Mouse (Mus musculus) midbrain, embryonic 15.5 days (tissue): ENCODE measurements around the gene Angptl1. TPM values are rescaled to one million over a fixed set of nuclear protein-coding genes. Genes with fewer than 3 reads are reported as not detected.

Experiments
- ATAC-seq: fragments of 200-750 bp; cut with Nextera tagmentation; replicated peaks from 2 replicates; pipeline ENCODE4 v1.8.0; 2017; ENCODE audit warnings: moderate TSS enrichment
- H3K27ac ChIP-seq: fragments of 300-500 bp; sonication (generic); 2 replicates; pipeline ENCODE4 v1.5.1; 2015; ENCODE audit warnings: mild to moderate bottlenecking, inconsistent platforms
- H3K27me3 ChIP-seq: fragments of 300-500 bp; sonication (generic); replicated peaks from 2 replicates; pipeline ENCODE4 v1.6.1; 2015; ENCODE audit warnings: inconsistent platforms
- H3K36me3 ChIP-seq: fragments of 300-500 bp; sonication (generic); replicated peaks from 2 replicates; pipeline ENCODE4 v1.6.1; 2015; ENCODE audit warnings: inconsistent platforms
- H3K4me1 ChIP-seq: fragments of 300-500 bp; sonication (generic); 2 replicates; pipeline ENCODE4 v1.6.1; 2015; ENCODE audit warnings: inconsistent platforms
- H3K4me2 ChIP-seq: fragments of 300-500 bp; sonication (generic); 2 replicates; pipeline ENCODE4 v1.6.1; 2015; ENCODE audit warnings: inconsistent platforms, mild to moderate bottlenecking, moderate library complexity
- H3K4me3 ChIP-seq: fragments of 300-500 bp; sonication (generic); 2 replicates; pipeline ENCODE4 v1.5.1; 2015; ENCODE audit warnings: mild to moderate bottlenecking, inconsistent platforms
- H3K9ac ChIP-seq: fragments of 300-500 bp; sonication (generic); 2 replicates; pipeline ENCODE4 v1.6.1; 2015; ENCODE audit warnings: mild to moderate bottlenecking, inconsistent platforms
- H3K9me3 ChIP-seq: fragments of 300-500 bp; sonication (generic); 2 replicates; pipeline ENCODE4 v1.6.1; 2016; ENCODE audit warnings: inconsistent platforms
- WGBS: fragments of 180-500 bp; shearing (Covaris S2); methylation state at CpG from one replicate; pipeline ENCODE4 v1.1.7; 2015; ENCODE audit warnings: mixed read lengths; 5-methylcytosine and 5-hydroxymethylcytosine counted together
- polyA plus RNA-seq: library from polyadenylated mRNA; unstranded; fragments of >200 nt; fragmentation: Nextera tagmentation; extraction: Ambion mirVana; gene quantifications from 2 replicates; pipeline ENCODE4 v1.2.1, GENCODE M21; 2015

Gene Angptl1
- polyA plus RNA-seq, 1 experiment from 2014 or later = 1.1 TPM

- H3K4me1 ChIP-seq = no peaks in the 10 kb centered on the region
- H3K4me2 ChIP-seq = no peak overlapping the region
- H3K9me3 ChIP-seq = no peaks in the 10 kb centered on the region
- no peaks in the 10 kb centered on the region for H3K27me3 ChIP-seq
- no peak overlapping the region for H3K9ac ChIP-seq
- no peak overlapping the region for H3K27ac ChIP-seq
- no peak for ATAC-seq
- no peaks in the 10 kb centered on the region for H3K36me3 ChIP-seq
- H3K4me3 ChIP-seq = no peak overlapping the region
- 83% methylated on average over 5 of the region's 5 CpGs for WGBS
Measured at GRCm38 (mm10) chr1:156852872-156853271, 14.5 kb downstream of the Angptl1 start.

GRCm38 (mm10) chr1:156854558-156854957 is 16.2 kb downstream of the Angptl1 start:
- no peak overlapping the region for H3K9ac ChIP-seq
- ATAC-seq = no peak
- no peak overlapping the region for H3K4me3 ChIP-seq
- no peak overlapping the region for H3K4me2 ChIP-seq
- H3K9me3 ChIP-seq = no peaks in the 10 kb centered on the region
- no peaks in the 10 kb centered on the region for H3K27me3 ChIP-seq
- H3K36me3 ChIP-seq = no peaks in the 10 kb centered on the region
- no peaks in the 10 kb centered on the region for H3K4me1 ChIP-seq
- no peak overlapping the region for H3K27ac ChIP-seq
- 94% methylated on average over 4 of the region's 4 CpGs for WGBS

DNA sequence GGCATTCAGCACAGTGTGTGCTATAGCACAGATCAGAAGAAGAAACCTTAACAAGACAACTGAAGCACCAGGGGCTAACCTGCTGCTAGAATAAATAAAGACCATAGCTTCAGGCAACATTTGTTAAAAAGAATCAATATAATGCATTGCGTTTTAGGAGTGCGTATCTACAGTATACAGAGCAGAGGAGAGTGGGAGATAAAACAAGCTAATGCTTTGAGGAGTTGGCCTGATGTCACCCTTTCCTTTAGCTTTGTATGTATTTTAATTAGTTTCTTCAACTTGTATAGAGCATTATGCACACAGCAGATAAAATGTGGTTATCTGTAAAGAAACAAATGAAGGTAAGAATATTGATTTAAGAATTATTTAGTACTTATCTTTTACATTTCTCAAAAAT is 18.3 kb downstream of the Angptl1 start:
- no peaks in the 10 kb centered on the region for H3K9me3 ChIP-seq
- H3K36me3 ChIP-seq = no peaks in the 10 kb centered on the region
- no peak overlapping the region for H3K4me3 ChIP-seq
- WGBS = 62% methylated on average over 2 of the region's 2 CpGs
- ATAC-seq = no peak
- no peak overlapping the region for H3K4me2 ChIP-seq
- H3K27ac ChIP-seq = no peak overlapping the region
- no peak overlapping the region for H3K9ac ChIP-seq
- H3K27me3 ChIP-seq = no peaks in the 10 kb centered on the region
- H3K4me1 ChIP-seq = no peaks in the 10 kb centered on the region

DNA sequence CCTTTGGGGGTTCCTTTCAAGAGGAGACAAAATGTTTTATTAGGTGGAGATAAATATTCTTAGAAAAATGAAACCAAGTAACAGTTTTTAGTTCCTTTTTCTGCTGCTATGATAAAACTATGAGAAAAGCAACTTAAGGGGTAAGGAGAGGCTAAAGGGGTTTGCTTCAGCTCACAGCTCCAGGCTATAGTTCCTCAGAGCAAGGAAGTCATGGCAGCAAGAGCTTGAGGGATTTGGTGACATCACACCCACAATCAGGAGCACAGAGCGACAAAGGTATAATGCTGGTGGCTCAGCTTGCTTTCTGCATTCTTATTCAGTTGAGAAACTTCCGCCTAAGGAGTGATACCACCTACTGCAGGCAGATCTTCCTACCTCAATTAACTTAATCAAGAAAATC is 20.8 kb downstream of the Angptl1 start:
- H3K9ac ChIP-seq = no peak overlapping the region
- H3K36me3 ChIP-seq = no peaks in the 10 kb centered on the region
- WGBS = 94% methylated on average over 2 of the region's 2 CpGs

GRCm38 (mm10) chr1:156859711-156860250 is 21.4 kb downstream of the Angptl1 start:
- no peaks in the 10 kb centered on the region for H3K9me3 ChIP-seq
- no peak for ATAC-seq
- no peak overlapping the region for H3K27ac ChIP-seq
- H3K4me3 ChIP-seq = no peak overlapping the region
- no peak overlapping the region for H3K9ac ChIP-seq
- no peak overlapping the region for H3K4me2 ChIP-seq
- no peaks in the 10 kb centered on the region for H3K36me3 ChIP-seq
- H3K4me1 ChIP-seq = no peaks in the 10 kb centered on the region
- 87% methylated on average over 2 of the region's 2 CpGs for WGBS
- H3K27me3 ChIP-seq = no peaks in the 10 kb centered on the region

More for the DNA sequence above, 20.8 kb downstream of the Angptl1 start:
- ATAC-seq = no peak
- no peaks in the 10 kb centered on the region for H3K9me3 ChIP-seq
- H3K4me2 ChIP-seq = no peak overlapping the region
- no peak overlapping the region for H3K27ac ChIP-seq
- H3K27me3 ChIP-seq = no peaks in the 10 kb centered on the region
- H3K4me1 ChIP-seq = no peaks in the 10 kb centered on the region
- H3K4me3 ChIP-seq = no peak overlapping the region

DNA sequence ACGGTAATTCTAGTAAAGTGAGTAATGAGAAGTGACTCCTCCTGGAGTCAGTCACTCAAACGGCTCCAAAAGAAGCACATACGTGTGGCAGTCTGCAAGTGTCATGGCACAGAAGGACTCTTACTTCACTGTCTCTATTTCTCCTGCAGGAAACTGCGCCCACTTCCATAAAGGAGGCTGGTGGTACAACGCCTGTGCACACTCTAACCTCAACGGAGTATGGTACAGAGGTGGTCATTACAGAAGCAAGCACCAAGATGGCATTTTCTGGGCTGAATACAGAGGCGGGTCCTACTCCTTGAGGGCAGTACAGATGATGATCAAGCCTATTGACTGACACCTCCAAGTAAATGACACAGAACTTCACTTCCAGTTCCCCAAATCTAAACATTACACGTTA is 21.9 kb downstream of the Angptl1 start:
- no peaks in the 10 kb centered on the region for H3K9me3 ChIP-seq
- 90% methylated on average over 8 of the region's 8 CpGs for WGBS
- no peaks in the 10 kb centered on the region for H3K27me3 ChIP-seq
- H3K9ac ChIP-seq = no peak overlapping the region
- ATAC-seq = no peak
- H3K4me3 ChIP-seq = no peak overlapping the region
- H3K36me3 ChIP-seq = no peaks in the 10 kb centered on the region
- no peak overlapping the region for H3K27ac ChIP-seq
- H3K4me2 ChIP-seq = no peak overlapping the region
- no peaks in the 10 kb centered on the region for H3K4me1 ChIP-seq

DNA sequence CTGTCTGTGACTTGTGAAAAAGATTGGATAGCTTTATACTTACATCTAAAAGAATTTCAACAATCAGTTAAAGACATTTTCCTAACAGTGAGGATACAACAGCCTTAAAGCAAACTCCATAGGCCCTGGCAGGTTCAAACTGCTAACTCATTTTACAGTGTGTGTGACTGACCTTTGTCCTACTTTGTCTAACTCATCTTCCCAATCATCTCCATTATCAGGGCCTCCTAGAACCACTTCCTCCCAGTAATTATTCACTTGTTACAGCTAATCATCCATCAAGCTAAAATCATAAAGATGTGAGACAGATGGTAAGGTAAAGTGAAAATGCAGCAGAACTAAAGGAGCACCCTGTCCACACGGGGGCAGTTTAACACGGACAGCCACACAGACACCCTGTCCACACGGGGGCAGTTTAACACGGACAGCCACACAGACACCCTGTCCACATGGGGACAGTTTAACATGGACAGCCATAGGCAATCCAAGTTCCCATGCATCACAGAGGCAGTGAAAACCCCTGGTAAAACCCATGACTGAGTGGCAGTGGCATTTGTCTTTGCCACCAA is 23.2 kb downstream of the Angptl1 start:
- no peaks in the 10 kb centered on the region for H3K36me3 ChIP-seq
- no peaks in the 10 kb centered on the region for H3K4me1 ChIP-seq
- ATAC-seq = no peak
- H3K4me2 ChIP-seq = no peak overlapping the region
- H3K9me3 ChIP-seq = no peaks in the 10 kb centered on the region
- 59% methylated on average over 4 of the region's 4 CpGs for WGBS
- no peak overlapping the region for H3K9ac ChIP-seq
- H3K27me3 ChIP-seq = no peaks in the 10 kb centered on the region
- no peak overlapping the region for H3K27ac ChIP-seq
- no peak overlapping the region for H3K4me3 ChIP-seq

DNA sequence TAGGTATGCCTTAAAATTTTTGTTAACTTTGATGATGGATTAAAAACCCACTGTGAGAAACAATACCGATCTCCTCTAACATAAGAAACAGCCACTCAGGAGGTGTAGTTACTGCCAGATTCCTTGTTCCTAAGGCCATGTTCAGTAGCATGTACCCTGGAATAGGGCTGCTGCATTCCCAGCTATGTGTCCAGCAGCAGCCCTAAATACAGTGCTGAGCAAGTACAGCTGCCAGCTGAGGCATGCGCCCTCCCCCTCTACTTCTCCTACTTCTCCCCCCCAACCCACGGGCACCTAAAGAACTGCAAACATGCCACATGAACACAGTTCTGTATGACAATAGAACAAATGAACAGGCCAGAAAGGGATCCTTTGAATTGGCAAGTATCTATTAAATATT is 25.4 kb downstream of the Angptl1 start:
- H3K36me3 ChIP-seq = no peaks in the 10 kb centered on the region
- H3K4me2 ChIP-seq = no peak overlapping the region
- ATAC-seq = no peak
- no peaks in the 10 kb centered on the region for H3K4me1 ChIP-seq
- no peak overlapping the region for H3K4me3 ChIP-seq
- H3K27me3 ChIP-seq = no peaks in the 10 kb centered on the region
- WGBS = 67% methylated on average over 3 of the region's 3 CpGs
- H3K9ac ChIP-seq = no peak overlapping the region
- H3K27ac ChIP-seq = peak overlapping the region; percentile 55; the same call in 1 of the 2 replicates
- H3K9me3 ChIP-seq = no peaks in the 10 kb centered on the region

DNA sequence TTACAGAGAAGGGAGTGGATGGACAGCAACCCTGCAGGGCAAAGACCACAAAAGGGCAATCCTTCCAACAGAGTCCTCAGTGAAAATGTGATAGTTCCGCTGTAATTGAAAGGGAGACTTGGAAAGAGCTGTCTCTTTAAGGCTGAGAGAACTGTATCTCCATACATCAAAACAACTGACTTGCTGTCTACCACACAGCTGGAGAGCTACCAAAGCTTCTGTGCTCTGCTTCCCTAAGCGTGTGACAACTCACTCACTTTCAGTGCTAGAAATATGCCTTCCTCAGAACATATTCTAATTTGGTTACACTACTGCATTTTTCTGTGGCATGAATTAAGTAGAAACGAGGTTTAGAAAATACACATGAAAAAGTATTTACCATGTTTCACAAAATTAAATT is 25.9 kb downstream of the Angptl1 start:
- H3K9me3 ChIP-seq = no peaks in the 10 kb centered on the region
- no peak for ATAC-seq
- no peak overlapping the region for H3K4me2 ChIP-seq
- no peaks in the 10 kb centered on the region for H3K27me3 ChIP-seq
- no peak overlapping the region for H3K9ac ChIP-seq
- H3K4me1 ChIP-seq = no peaks in the 10 kb centered on the region
- peak overlapping the region; percentile 55; the same call in 1 of the 2 replicates for H3K27ac ChIP-seq
- H3K4me3 ChIP-seq = no peak overlapping the region
- 47% methylated on average over 3 of the region's 3 CpGs for WGBS
- H3K36me3 ChIP-seq = no peaks in the 10 kb centered on the region

DNA sequence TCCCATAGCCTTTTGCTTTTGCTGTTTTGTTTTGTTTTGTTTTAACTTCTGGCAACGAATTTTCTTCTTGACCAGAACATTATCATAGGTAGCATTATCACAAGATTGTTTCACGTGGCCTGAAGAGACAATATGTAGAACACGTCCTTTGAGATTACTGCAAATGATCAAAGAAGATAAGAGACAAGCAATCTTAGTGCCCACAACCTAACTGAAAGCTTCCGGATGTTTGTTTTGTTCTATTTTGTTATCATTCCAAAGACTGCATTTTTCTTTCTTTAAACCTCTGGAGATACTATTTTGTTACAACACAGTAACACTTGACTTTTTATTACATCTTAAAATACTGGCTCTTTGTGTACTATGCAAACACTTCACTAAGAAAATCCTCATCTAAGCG is 31.7 kb downstream of the Angptl1 start:
- no peaks in the 10 kb centered on the region for H3K9me3 ChIP-seq
- H3K27ac ChIP-seq = no peak overlapping the region
- no peaks in the 10 kb centered on the region for H3K4me1 ChIP-seq
- no peak for ATAC-seq
- 91% methylated on average over 5 of the region's 5 CpGs for WGBS
- no peak overlapping the region for H3K9ac ChIP-seq
- H3K4me2 ChIP-seq = no peak overlapping the region
- H3K36me3 ChIP-seq = peaks cover 4% of the 10 kb centered on the region; the same call in 1 of the 2 replicates
- no peaks in the 10 kb centered on the region for H3K27me3 ChIP-seq
- no peak overlapping the region for H3K4me3 ChIP-seq

GRCm38 (mm10) chr1:156870616-156871015 is 32.3 kb downstream of the Angptl1 start:
- 94% methylated on average over 4 of the region's 4 CpGs for WGBS
- H3K9ac ChIP-seq = no peak overlapping the region
- no peak overlapping the region for H3K4me3 ChIP-seq
- no peaks in the 10 kb centered on the region for H3K27me3 ChIP-seq
- ATAC-seq = no peak
- H3K4me1 ChIP-seq = no peaks in the 10 kb centered on the region
- no peak overlapping the region for H3K4me2 ChIP-seq
- H3K27ac ChIP-seq = no peak overlapping the region
- no peaks in the 10 kb centered on the region for H3K9me3 ChIP-seq
- H3K36me3 ChIP-seq = peaks cover 4% of the 10 kb centered on the region; the same call in 1 of the 2 replicates

- WGBS = 99% methylated on average over 2 of the region's 2 CpGs
Measured at GRCm38 (mm10) chr1:156884782-156885181, 46.4 kb downstream of the Angptl1 start.

DNA sequence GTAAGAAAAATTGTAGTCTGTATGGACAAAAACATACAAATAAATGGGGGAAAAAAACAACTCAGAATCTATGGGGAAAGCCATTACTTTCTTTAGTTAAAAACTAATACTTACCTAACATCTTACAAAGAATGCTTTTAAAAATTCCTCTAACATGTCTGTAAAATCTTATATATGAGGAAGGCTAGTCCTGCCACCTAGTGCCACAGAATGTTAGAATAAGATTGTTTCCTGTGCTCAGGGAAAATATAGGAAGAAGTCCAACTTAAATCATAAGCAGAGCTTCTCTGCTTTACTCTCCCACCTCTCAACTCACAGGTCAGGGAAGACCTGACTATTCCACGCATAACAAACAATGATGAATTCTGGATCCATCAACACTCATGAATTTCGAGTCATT is 47.5 kb downstream of the Angptl1 start:
- no peak overlapping the region for H3K4me2 ChIP-seq
- peaks cover 25% of the 10 kb centered on the region for H3K36me3 ChIP-seq
- H3K27ac ChIP-seq = no peak overlapping the region
- no peak overlapping the region for H3K9ac ChIP-seq
- no peak overlapping the region for H3K4me3 ChIP-seq
- H3K27me3 ChIP-seq = no peaks in the 10 kb centered on the region
- no peak for ATAC-seq
- 95% methylated on average over 2 of the region's 2 CpGs for WGBS
- H3K9me3 ChIP-seq = no peaks in the 10 kb centered on the region
- no peaks in the 10 kb centered on the region for H3K4me1 ChIP-seq

More at GRCm38 (mm10) chr1:156884782-156885181, 46.4 kb downstream of the Angptl1 start:
- H3K27ac ChIP-seq = no peak overlapping the region
- no peak overlapping the region for H3K9ac ChIP-seq
- no peak for ATAC-seq
- no peak overlapping the region for H3K4me2 ChIP-seq
- H3K4me1 ChIP-seq = no peaks in the 10 kb centered on the region
- H3K9me3 ChIP-seq = no peaks in the 10 kb centered on the region
- H3K27me3 ChIP-seq = no peaks in the 10 kb centered on the region
- peaks cover 25% of the 10 kb centered on the region for H3K36me3 ChIP-seq
- no peak overlapping the region for H3K4me3 ChIP-seq
